Mouse (Mus musculus) cerebellum, adult 18-20 months (tissue): ENCODE results near the gene Lysmd4.

Experiments
- DNase-seq, 2 experiments: peaks; one replicate each; pipeline ENCODE4 v3.0.0; 2021

Gene Lysmd4

DNA sequence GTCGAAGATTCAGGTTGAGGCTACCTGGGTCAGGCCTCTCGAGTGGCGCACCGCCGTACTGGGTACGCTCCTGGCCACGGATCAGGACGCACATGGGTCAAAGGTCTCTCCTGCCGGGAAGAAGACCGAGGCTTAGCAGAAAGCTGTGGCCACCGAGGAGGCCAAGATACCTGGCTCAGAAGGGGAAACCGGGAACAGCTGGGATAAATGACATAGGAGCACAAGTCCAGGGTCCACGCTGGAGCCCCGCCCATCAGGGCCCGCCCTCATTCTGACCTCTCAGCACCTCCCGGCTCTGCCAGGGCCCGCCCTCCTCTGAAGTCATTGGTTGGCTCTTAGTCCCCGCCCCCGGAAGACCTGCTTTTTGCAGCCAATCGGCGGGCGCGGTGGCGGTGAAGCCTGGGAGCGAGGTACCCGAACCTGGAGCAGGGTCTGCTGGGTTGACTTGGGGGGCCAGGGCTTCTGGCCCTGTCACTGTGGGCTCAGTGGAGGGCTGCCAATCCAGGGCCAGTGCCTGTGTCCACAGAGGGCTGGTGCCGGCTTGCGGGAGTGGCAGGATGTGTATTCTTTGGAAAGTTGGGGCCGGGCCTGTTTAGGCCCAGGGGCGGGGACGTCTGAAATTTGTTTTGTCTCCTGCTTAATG lies at the start of gene Lysmd4:
TSS of gene Lysmd4 (plus strand) at position 325 of the 643 bp plus-strand sequence.
- peak; percentile 97 to 99 for DNase-seq

DNA sequence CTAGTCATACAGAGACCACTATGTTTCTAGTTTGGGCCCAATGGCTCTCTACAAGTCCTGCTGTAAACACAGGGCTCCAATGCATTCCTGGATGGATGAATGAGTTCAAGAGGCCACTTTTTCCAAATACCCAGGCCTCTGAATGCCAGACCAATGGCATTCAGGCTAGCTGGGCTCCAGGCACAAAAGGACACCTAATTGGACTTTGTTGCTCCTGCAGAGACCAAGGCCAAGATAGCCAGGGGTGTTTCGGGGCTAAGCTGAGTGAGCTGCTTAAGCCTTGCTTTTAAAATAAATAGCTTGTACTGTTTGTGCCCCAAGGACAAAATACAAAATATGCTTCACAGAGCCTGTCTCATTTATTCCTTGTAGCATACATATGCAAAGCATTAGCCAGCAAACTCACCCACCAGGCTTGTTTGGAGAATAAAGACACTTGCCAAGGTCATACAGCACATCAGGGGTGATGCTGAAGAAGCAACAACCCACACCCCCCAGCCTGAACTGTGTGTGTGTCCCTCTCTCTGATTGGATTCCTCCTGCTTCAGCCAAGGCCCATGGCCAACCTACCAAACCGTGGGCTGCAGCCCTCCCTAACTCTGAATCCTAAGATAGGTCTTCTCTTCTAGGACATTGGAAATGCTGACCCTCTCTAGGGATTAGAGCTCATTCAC lies 48.7 kb upstream of the Lysmd4 start:
- no peak for DNase-seq

- DNase-seq = no peak
Measured at GRCm38 (mm10) chr7:67183786-67184185, 38.6 kb upstream of the Lysmd4 start.

DNA sequence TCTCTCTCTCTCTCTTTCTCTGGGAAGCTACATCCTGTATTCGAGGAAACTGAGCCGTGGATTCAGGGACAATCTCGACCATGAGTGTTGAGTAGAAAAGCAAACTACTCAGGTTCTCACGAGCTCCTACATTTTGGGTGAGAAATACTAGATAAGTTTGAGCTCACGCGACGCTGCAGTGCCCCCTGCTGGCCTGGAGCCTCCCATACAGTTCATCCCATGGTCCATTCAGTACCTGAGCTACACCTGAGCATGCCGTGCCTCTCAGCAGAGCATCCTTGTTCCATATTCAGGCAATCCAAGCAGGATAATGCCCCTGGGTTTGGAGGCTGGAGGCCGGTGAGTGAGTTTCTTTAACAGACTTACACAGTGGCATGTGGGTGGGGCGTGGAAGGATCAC lies 22.9 kb upstream of the Lysmd4 start:
- DNase-seq = peak; percentile 72 to 78

GRCm38 (mm10) chr7:67203625-67204024 lies 18.7 kb upstream of the Lysmd4 start:
- no peak for DNase-seq

- DNase-seq = no peak
Measured at GRCm38 (mm10) chr7:67205734-67206425, 16.5 kb upstream of the Lysmd4 start.

- DNase-seq = no peak
Measured at GRCm38 (mm10) chr7:67206496-67206895, 15.8 kb upstream of the Lysmd4 start.

- no peak for DNase-seq
Measured at GRCm38 (mm10) chr7:67207701-67208100, 14.6 kb upstream of the Lysmd4 start.

DNA sequence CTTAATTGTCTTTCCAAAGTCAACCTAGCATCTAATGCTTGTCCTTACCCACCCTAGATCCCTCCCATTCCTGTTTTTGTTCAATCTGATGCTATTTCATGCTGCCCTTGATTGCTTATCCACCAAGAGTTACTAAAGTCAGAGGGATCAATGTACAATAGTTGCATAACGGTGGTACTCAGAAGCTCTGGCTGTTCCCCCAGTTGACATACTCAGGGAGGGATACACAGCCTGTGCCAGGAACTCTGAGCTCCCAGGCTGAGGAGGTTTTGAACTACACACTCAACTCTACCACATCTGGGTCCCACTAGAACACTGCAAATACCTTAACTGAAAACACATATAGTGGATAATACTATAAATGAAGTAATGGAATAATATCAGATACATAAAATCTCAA lies 14.0 kb upstream of the Lysmd4 start:
- DNase-seq = no peak

- no peak for DNase-seq
Measured at GRCm38 (mm10) chr7:67210004-67210833, 12.1 kb upstream of the Lysmd4 start.

DNA sequence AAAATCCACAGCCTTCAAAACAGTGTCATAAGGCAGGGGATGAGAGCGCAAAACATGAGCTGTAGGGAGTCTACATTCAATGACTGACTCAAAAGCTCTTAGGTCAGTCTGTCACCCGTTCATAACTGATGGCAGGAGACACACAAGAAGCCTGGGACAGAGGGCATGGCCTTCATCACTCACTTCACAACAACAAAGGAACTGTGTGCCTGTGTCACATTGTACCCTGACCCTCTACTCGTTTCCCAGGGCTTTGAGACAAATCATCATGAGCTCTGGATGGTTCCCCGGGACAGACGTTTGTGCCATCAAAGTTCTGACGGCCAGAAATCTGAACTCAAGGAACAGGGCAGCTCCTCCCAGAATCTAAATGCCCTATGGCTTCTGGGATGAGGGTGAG lies 11.0 kb upstream of the Lysmd4 start:
- DNase-seq = no peak

DNA sequence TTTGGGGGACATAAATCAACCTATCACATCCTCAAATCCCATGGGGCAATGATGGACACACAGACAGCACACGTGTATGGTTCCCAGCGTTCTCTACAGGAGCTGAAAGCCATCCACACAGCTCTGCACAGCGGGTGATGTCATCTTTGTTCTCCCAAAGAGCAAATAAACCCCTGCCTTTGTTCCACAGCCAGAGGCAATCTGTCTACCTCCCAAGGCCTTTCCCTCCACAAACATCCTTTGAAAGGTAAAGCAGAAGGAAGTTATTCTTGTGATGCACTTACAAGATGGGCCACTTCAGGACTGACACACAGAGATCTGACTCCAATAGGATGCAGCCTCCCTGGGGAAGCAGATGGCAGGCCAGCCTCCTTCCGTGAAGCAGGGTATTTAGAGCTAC lies 10.4 kb upstream of the Lysmd4 start:
- no peak for DNase-seq

DNA sequence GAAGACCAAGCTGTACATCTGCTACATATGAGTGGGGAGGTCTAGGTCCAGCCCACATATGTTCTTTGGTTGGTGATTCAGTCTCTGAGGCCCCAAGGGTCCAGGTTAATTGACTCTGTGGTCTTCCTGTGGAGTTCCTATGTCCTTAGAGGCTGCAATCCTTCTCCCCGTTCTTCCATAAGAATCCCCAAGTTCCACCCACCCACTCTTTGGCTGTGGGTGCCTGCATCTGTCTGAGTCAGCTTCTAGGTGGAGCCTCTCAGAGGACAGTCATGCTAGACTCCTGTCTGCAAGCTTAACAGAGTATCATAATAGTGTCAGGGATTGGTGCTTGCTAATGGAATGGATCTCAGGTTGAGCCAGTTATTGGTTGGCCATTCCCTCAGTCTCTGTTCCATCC lies 8.8 kb upstream of the Lysmd4 start:
- DNase-seq = no peak

GRCm38 (mm10) chr7:67216351-67216750 lies 6.0 kb upstream of the Lysmd4 start:
- no peak for DNase-seq

- peak; percentile 59 to 62 for DNase-seq
Measured at GRCm38 (mm10) chr7:67217025-67217424, 5.3 kb upstream of the Lysmd4 start.

- DNase-seq = no peak
Measured at GRCm38 (mm10) chr7:67225943-67226625, 3.7 kb downstream of the Lysmd4 start.

DNA sequence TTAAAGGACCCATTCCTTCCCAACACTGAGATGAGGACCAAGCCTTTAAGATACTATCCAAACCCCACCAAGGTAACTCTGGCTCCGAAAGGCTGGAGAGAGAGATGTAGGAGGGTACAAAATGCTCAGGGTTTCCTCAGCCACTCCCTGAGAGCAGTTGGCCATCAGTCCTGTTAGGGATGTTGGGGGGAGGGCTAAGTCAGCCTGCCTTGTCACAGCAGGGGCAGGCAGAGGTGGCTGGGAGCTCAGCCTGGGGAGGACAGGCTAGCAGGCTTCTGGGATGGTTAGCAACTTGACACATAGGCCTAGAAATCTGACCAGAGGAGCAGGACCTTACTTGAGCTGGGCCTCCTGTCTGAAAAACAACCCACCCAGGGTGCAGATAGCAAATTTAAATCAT lies 5.2 kb downstream of the Lysmd4 start:
- DNase-seq = no peak

GRCm38 (mm10) chr7:67228390-67228789 lies 6.0 kb downstream of the Lysmd4 start:
- peak; percentile 85 to 89 for DNase-seq

DNA sequence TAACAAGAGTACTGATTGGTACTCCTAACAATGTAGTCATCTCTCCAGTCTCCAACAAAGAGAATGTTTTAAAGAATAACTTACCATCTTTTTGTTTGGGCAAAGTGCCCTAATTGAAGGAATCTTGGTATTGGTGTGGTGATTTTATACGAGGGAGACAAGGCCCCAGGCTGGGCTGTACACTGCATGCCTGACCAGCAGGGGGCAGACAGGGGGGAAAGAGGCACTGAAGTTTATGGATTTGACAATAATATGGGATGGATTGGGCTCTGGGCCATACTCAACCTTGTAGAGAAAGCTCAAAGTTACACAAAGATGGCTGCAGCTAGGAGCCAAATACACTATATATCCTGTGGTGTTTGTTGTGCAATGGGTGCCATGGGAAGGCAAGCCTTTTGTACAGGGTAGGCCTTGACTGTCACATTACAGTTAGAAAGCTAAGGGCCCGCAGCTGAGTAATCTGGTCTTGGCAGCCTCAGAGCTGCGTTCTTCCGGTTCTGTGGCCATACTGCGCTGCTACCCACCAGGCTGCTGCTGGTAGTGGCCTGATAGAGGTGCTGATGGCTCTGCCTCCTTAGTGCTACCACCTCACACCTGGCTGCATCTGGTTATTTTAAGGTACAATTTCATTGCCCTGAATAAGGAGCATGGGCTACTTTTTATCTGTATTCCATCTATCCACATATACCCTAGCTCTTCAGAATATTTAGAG lies 6.7 kb downstream of the Lysmd4 start:
- DNase-seq = peak; percentile 36 to 48

GRCm38 (mm10) chr7:67229701-67230100 lies 7.4 kb downstream of the Lysmd4 start:
- no peak for DNase-seq

GRCm38 (mm10) chr7:67230221-67230620 lies 7.9 kb downstream of the Lysmd4 start:
- DNase-seq = no peak

GRCm38 (mm10) chr7:67230640-67231140 lies 8.3 kb downstream of the Lysmd4 start:
- no peak for DNase-seq
